Comparison of ENCODE assay signal across 17 mouse cellular contexts in genomic region chr19:46899871-46900270, GRCm38 (mm10).
DNase-seq lines count a peak whose midpoint lies in the region; ATAC-seq and TF ChIP-seq lines count a peak whose summit lies in the region.
"Had no signal": no experiment of that assay in that cellular context is flagged by ENCODE, and none has a peak within 500 bp of the region (broad histone marks: within the 10 kb centered on the region; RNA-seq: fewer than 3 reads in every experiment).

No protein-coding gene starts in this region.

- H3K79me3 ChIP-seq in C2C12 (ENCODE audit: low read depth), result no peaks in the 10 kb centered on the region

- no peaks in the 10 kb centered on the region for H3K27me3 ChIP-seq in heart, embryonic 15.5 days
- no peaks in the 10 kb centered on the region for H3K27me3 ChIP-seq in C2C12 (ENCODE audit: control insufficient read depth, insufficient read depth, insufficient read length)
- H3K27me3 ChIP-seq in liver, postnatal 0 days (ENCODE audit: insufficient read depth, low read length), result no peaks in the 10 kb centered on the region
- H3K27me3 ChIP-seq: CH12.LX; heart, embryonic 12.5 days had no signal

- TF ChIP-seq EP300 in liver, postnatal 0 days (IDR thresholded peaks at IDR 0.05; ENCODE audit: low read depth), result no peak

- H3K36me3 ChIP-seq in heart, embryonic 15.5 days, result peaks cover 32% of the 10 kb centered on the region
- H3K36me3 ChIP-seq in C2C12 (ENCODE audit: control insufficient read depth, insufficient read depth), result peaks cover 27% of the 10 kb centered on the region
- H3K36me3 ChIP-seq in liver, postnatal 0 days (replicated peaks; ENCODE audit: insufficient read depth, low read length), result peaks cover 38% of the 10 kb centered on the region

- no peak for DNase-seq in heart, postnatal 10 days
- peak; percentile 58 for DNase-seq in adrenal gland, adult 8-10 months
- no peak for DNase-seq in liver, postnatal 0 days
- DNase-seq in cerebellum, adult 11 months, result no peak
- DNase-seq in ovary, adult 18-20 months (ENCODE audit: low spot score), result no peak
- DNase-seq: forebrain, postnatal 0 days; gastrocnemius, postnatal 10 days; kidney, adult 18-20 months; kidney, postnatal 4 days; layer of hippocampus, postnatal 36 days; thymus, postnatal 4 days had no signal

- no peak overlapping the region for H3K9ac ChIP-seq in heart, embryonic 15.5 days
- no peak overlapping the region for H3K9ac ChIP-seq in liver, postnatal 0 days (replicated peaks)
- H3K9ac ChIP-seq: forebrain, postnatal 0 days; heart, embryonic 12.5 days had no signal

- intact Hi-C loops in heart, postnatal 10 days (cut with DNase I), result loop anchor here (5.0 kb wide), 1 partner anchor 92 kb away; no protein-coding TSS in a partner anchor

- peaks cover 16% of the 10 kb centered on the region for H3K4me1 ChIP-seq in heart, embryonic 15.5 days (replicated peaks)
- H3K4me1 ChIP-seq in liver, postnatal 0 days (ENCODE audit: insufficient read depth), result peaks cover 22% of the 10 kb centered on the region

- 48% methylated on average over 5 of the region's 5 CpGs for WGBS in heart, embryonic 15.5 days
- WGBS in liver, postnatal 0 days (ENCODE audit: insufficient replicate concordance), result 61% methylated on average over 5 of the region's 5 CpGs

- H3K9me3 ChIP-seq in heart, embryonic 15.5 days (replicated peaks), result no peaks in the 10 kb centered on the region
- H3K9me3 ChIP-seq in liver, postnatal 0 days (ENCODE audit: low read length), result 0 out of 2 replicates have a peak, but pooled peaks cover 4% of the 10 kb centered on the region

- peak overlapping the region; percentile 45; the same call in 1 of the 2 replicates for H3K27ac ChIP-seq in heart, embryonic 15.5 days
- 0 out of 2 replicates have a peak overlapping the region, but pooled peaks have one; percentile 69 for H3K27ac ChIP-seq in liver, postnatal 0 days (ENCODE audit: low read depth)

- ATAC-seq in heart, embryonic 15.5 days (replicated peaks; ENCODE audit: insufficient number of reproducible peaks, insufficient read depth, low FRiP score, low read depth), result no peak
- ATAC-seq in liver, postnatal 0 days, result no peak
- ATAC-seq: forebrain, postnatal 0 days; hindbrain, embryonic 16.5 days had no signal

- TF ChIP-seq CTCF in C2C12 (IDR thresholded peaks at IDR 0.05; ENCODE audit: control insufficient read depth, insufficient read depth, insufficient read length), result no peak
- no peak for TF ChIP-seq CTCF in liver, postnatal 0 days (IDR thresholded peaks at IDR 0.05; ENCODE audit: low read depth)

- H3K79me2 ChIP-seq in C2C12 (ENCODE audit: control insufficient read depth, insufficient read depth), result no peaks in the 10 kb centered on the region

- H3K4me2 ChIP-seq in heart, embryonic 15.5 days, result no peak overlapping the region
- no peak overlapping the region for H3K4me2 ChIP-seq in liver, postnatal 0 days (ENCODE audit: low read depth, low read length)
- H3K4me2 ChIP-seq: heart, embryonic 12.5 days; midbrain, embryonic 11.5 days had no signal

- H3K4me3 ChIP-seq in heart, embryonic 15.5 days, result no peak overlapping the region
- H3K4me3 ChIP-seq in C2C12 (ENCODE audit: insufficient read depth, poor library complexity, severe bottlenecking), result no peak overlapping the region
- no peak overlapping the region for H3K4me3 ChIP-seq in liver, postnatal 0 days (ENCODE audit: low read depth, low read length)
- H3K4me3 ChIP-seq: heart, embryonic 12.5 days had no signal

- no peak overlapping the region for H3ac ChIP-seq in C2C12 (ENCODE audit: control insufficient read depth, insufficient read length, low read depth)

TF ChIP-seq in C2C12, 6 proteins besides CTCF, POLR2A, EP300 and RAD21:
- TF ChIP-seq CEBPB (IDR thresholded peaks at IDR 0.05; ENCODE audit: low read depth), result peak; percentile 39
- no peak for TF ChIP-seq USF1 (IDR thresholded peaks at IDR 0.05; ENCODE audit: low read depth)
- TF ChIP-seq MYOD1 (IDR thresholded peaks at IDR 0.05; ENCODE audit: control insufficient read depth, insufficient read length, low read depth), result peak; percentile 100
- TF ChIP-seq MYOG (IDR thresholded peaks at IDR 0.05; ENCODE audit: control insufficient read depth, extremely low read depth, insufficient read length), result no peak
- TF ChIP-seq FOSL1 (IDR thresholded peaks at IDR 0.05; ENCODE audit: insufficient read depth, low read length, poor library complexity, severe bottlenecking), result no peak
- no peak for TF ChIP-seq MAX (IDR thresholded peaks at IDR 0.05)
